Mouse (Mus musculus): ENCODE measurements around the gene Rab31. TPM values are rescaled to one million over a fixed set of nuclear protein-coding genes. Genes with fewer than 3 reads are reported as not detected.

Rab31 gene
- polyA plus RNA-seq, 1 experiment: 17.6 TPM

DNA sequence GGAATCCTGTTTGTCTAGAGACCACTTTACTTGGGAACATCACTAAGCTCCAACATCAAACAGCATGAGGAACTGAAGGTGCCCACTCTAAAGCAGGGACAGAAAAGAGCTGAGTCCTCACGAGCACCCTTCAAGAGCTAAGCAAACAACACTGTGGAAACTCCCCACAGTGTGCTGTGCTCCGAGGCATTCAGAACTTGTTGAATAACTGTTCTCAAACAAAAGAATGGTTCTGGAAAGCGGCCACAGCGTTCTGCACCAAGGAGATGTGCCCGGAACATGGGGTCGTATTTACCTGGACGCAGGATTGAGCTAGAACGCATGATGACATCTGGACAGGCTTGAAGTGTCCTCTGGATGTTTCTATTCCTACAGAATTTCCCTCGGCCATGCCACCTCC, 114.6 kb downstream of the Rab31 start:
- DNase-seq: no peak
- TF ChIP-seq POLR2A (IDR thresholded peaks at IDR 0.05; ENCODE audit: low read depth, low read length) (no peak), CTCF (conservative IDR thresholded peaks at IDR 0.05; ENCODE audit: insufficient read depth, insufficient read length, low read depth, low read length) (no peak)
- 93% methylated on average over 9 of the region's 9 CpGs for WGBS

DNA sequence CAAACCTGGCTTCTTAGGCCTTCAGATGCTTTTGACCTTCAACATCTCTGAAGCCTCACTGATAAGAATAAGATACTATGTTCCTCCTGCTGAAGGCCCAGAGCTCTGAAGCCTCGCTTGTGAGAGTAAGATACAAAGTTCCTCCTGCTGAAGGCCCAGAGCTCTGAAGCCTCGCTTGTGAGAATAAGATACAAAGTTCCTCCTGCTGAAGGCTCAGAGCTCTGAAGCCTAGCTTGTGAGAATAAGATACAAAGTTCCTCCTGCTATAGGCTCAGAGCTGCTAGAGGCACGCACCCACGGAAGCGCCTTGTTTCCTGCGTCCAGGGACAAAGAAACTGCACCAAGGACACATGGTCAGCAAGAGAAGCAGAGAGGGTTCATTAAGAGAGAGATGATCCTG, 115.8 kb downstream of the Rab31 start:
- Histone ChIP-seq H3K27me3 (replicated peaks; ENCODE audit: control insufficient read depth, insufficient read depth, low read length) (no peaks in the 10 kb centered on the region), H3K4me1 (ENCODE audit: control insufficient read depth, insufficient read depth, low read length) (no peaks in the 10 kb centered on the region), H3K4me3 (ENCODE audit: insufficient read depth, low read depth, low read length) (no peak overlapping the region), H3K36me3 (ENCODE audit: control insufficient read depth, insufficient read depth, low read length) (no peaks in the 10 kb centered on the region), H3K27ac (ENCODE audit: insufficient read depth, low read depth, low read length) (no peak overlapping the region)
- TF ChIP-seq POLR2A (IDR thresholded peaks at IDR 0.05; ENCODE audit: low read depth, low read length): no peak
- TF ChIP-seq CTCF (conservative IDR thresholded peaks at IDR 0.05; ENCODE audit: insufficient read depth, insufficient read length, low read depth, low read length): no peak
- no peak for DNase-seq
- 90% methylated on average over 6 of the region's 6 CpGs for WGBS

More for the DNA sequence above, 114.6 kb downstream of the Rab31 start:
- Histone ChIP-seq H3K27ac (ENCODE audit: insufficient read depth, low read depth, low read length) (no peak overlapping the region), H3K36me3 (ENCODE audit: control insufficient read depth, insufficient read depth, low read length) (no peaks in the 10 kb centered on the region), H3K27me3 (replicated peaks; ENCODE audit: control insufficient read depth, insufficient read depth, low read length) (no peaks in the 10 kb centered on the region), H3K4me1 (ENCODE audit: control insufficient read depth, insufficient read depth, low read length) (no peaks in the 10 kb centered on the region), H3K4me3 (ENCODE audit: insufficient read depth, low read depth, low read length) (no peak overlapping the region)

DNA sequence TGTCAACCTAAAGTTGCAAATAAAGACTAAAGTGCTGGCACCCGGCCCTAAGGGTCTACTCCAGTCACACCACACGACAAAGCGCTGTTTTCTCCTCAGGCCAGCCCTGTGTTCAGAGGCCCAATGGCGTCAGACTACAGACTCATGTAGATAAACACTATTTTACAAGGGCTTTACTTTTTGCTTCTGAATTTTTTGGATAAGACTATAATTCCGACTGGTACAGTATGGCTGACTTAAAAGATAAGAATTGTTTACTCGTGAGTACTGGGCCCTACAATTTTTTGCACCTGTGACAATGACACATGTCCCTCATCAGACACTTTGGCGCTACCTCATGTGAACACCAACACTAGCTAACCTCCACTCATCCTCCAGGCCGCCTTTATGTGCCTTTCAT, 116.5 kb downstream of the Rab31 start:
- Histone ChIP-seq H3K4me3 (ENCODE audit: insufficient read depth, low read depth, low read length) (no peak overlapping the region), H3K36me3 (ENCODE audit: control insufficient read depth, insufficient read depth, low read length) (no peaks in the 10 kb centered on the region), H3K27ac (ENCODE audit: insufficient read depth, low read depth, low read length) (no peak overlapping the region), H3K27me3 (replicated peaks; ENCODE audit: control insufficient read depth, insufficient read depth, low read length) (no peaks in the 10 kb centered on the region), H3K4me1 (ENCODE audit: control insufficient read depth, insufficient read depth, low read length) (no peaks in the 10 kb centered on the region)
- TF ChIP-seq CTCF (conservative IDR thresholded peaks at IDR 0.05; ENCODE audit: insufficient read depth, insufficient read length, low read depth, low read length) (no peak), POLR2A (IDR thresholded peaks at IDR 0.05; ENCODE audit: low read depth, low read length) (no peak)
- WGBS: 94% methylated on average over 8 of the region's 8 CpGs
- no peak for DNase-seq

DNA sequence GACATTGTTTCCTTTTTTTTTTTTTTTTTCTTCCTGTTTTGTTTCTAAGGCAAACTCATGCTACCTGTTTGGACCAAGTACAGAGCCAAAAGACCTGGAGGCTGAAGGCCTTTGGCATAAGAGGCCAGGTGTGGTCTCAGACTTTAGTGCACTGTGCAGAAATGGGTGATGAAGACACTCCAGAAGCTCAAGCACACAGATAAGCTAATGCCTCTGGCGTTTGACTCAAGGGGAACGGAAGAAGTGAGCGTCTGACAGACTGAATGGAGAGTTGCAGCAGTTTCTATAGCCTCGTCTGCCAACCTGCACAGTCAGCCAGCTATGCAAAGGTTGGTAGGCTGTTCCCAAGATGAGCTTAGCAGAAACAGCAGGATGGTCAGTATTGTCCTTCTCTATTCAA, 116.9 kb downstream of the Rab31 start:
- TF ChIP-seq CTCF (conservative IDR thresholded peaks at IDR 0.05; ENCODE audit: insufficient read depth, insufficient read length, low read depth, low read length): no peak
- TF ChIP-seq POLR2A (IDR thresholded peaks at IDR 0.05; ENCODE audit: low read depth, low read length): no peak
- WGBS: 97% methylated on average over 4 of the region's 4 CpGs
- H3K27ac ChIP-seq (ENCODE audit: insufficient read depth, low read depth, low read length): no peak overlapping the region
- H3K27me3 ChIP-seq (replicated peaks; ENCODE audit: control insufficient read depth, insufficient read depth, low read length): no peaks in the 10 kb centered on the region
- no peak for DNase-seq
- no peaks in the 10 kb centered on the region for H3K36me3 ChIP-seq (ENCODE audit: control insufficient read depth, insufficient read depth, low read length)
- H3K4me3 ChIP-seq (ENCODE audit: insufficient read depth, low read depth, low read length): no peak overlapping the region
- no peaks in the 10 kb centered on the region for H3K4me1 ChIP-seq (ENCODE audit: control insufficient read depth, insufficient read depth, low read length)

DNA sequence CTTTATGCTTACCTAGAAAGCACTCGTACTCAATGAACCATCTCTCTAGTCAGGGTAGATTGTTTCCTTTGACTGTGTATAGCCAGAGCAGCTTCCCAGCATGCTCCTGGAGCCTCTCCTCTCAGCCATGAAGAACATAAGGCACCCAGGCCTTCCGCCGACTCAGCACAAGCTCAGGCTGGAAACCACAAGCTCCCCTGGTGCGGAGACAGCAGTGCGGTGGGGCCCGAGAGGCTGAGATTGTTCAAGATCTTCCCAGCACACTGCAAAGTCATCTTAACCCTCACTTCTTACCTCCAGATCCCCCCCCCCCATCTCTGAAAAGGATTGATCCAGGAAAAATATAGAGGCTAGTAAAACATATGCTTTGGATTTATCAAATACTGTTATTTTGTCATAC, 122.0 kb downstream of the Rab31 start:
- no peak for DNase-seq
- no peaks in the 10 kb centered on the region for H3K27me3 ChIP-seq (replicated peaks; ENCODE audit: control insufficient read depth, insufficient read depth, low read length)
- no peaks in the 10 kb centered on the region for H3K36me3 ChIP-seq (ENCODE audit: control insufficient read depth, insufficient read depth, low read length)
- H3K27ac ChIP-seq (ENCODE audit: insufficient read depth, low read depth, low read length): no peak overlapping the region
- no peak overlapping the region for H3K4me3 ChIP-seq (ENCODE audit: insufficient read depth, low read depth, low read length)
- 74% methylated on average over 6 of the region's 6 CpGs for WGBS
- no peak for TF ChIP-seq POLR2A (IDR thresholded peaks at IDR 0.05; ENCODE audit: low read depth, low read length)
- TF ChIP-seq CTCF (conservative IDR thresholded peaks at IDR 0.05; ENCODE audit: insufficient read depth, insufficient read length, low read depth, low read length): no peak
- no peaks in the 10 kb centered on the region for H3K4me1 ChIP-seq (ENCODE audit: control insufficient read depth, insufficient read depth, low read length)

DNA sequence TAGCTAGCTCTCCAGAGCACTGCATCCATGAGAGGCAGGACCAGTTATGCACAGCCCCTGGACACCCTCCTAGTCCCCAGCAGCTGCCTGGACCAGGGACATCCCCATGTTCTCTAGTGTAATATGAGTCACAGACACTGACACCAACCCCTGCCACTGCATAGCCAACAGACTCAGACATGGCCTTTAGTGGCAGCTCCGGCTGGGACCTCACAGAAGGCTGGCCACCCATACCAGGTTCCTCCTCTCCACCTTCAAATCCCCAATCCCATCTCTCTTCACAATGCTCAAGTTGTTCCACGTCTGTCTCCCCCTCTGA, 123.4 kb downstream of the Rab31 start:
- DNase-seq: no peak
- Histone ChIP-seq H3K27me3 (replicated peaks; ENCODE audit: control insufficient read depth, insufficient read depth, low read length) (no peaks in the 10 kb centered on the region), H3K4me3 (ENCODE audit: insufficient read depth, low read depth, low read length) (no peak overlapping the region), H3K36me3 (ENCODE audit: control insufficient read depth, insufficient read depth, low read length) (no peaks in the 10 kb centered on the region), H3K27ac (ENCODE audit: insufficient read depth, low read depth, low read length) (no peak overlapping the region), H3K4me1 (ENCODE audit: control insufficient read depth, insufficient read depth, low read length) (no peaks in the 10 kb centered on the region)
- 91% methylated on average over 2 of the region's 2 CpGs for WGBS
- no peak for TF ChIP-seq CTCF (conservative IDR thresholded peaks at IDR 0.05; ENCODE audit: insufficient read depth, insufficient read length, low read depth, low read length)
- no peak for TF ChIP-seq POLR2A (IDR thresholded peaks at IDR 0.05; ENCODE audit: low read depth, low read length)

DNA sequence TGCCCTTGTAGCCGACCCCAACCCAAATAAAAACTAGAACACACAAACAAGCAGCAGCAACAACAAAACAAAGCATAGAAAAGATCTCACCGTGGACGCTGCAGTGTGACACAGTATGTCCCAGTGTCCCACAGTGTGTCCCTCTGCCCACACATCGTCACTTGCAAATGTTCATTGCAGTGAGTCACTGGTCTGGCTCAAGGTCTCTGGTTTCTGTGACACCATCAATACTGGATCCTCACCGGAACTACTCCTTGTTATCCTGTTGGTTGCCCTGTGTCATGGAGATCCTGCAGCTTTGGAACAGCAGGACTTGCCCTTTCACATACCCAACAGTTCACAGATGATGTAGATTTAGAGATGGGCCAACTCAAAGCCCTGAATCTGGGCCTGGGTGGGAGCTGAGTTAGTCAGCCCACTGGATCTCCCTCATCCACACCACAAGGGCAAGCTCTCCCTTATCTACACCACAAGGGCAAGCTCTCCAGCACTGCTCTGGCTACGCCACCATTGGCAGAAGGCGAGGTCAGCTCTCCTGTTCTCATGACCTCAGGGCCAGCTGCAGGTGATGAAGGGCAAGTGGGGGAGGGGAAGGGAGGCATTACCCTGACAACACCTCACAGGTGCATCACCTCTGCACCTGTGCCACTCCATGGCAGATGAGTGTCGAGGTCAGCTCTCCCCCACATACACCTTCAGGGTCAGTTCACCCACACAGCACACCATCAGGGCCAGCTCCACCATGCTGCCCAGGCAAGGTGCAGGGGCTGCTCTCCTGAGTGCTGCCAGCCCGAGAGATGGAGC, 124.0 kb downstream of the Rab31 start:
- no peak for DNase-seq

More for the DNA sequence above, 124.0 kb downstream of the Rab31 start:
- Histone ChIP-seq H3K4me1 (ENCODE audit: control insufficient read depth, insufficient read depth, low read length) (no peaks in the 10 kb centered on the region), H3K4me3 (ENCODE audit: insufficient read depth, low read depth, low read length) (no peak overlapping the region), H3K27ac (ENCODE audit: insufficient read depth, low read depth, low read length) (no peak overlapping the region), H3K27me3 (replicated peaks; ENCODE audit: control insufficient read depth, insufficient read depth, low read length) (no peaks in the 10 kb centered on the region), H3K36me3 (ENCODE audit: control insufficient read depth, insufficient read depth, low read length) (no peaks in the 10 kb centered on the region)
- 86% methylated on average over 9 of the region's 9 CpGs for WGBS
- no peak for TF ChIP-seq CTCF (conservative IDR thresholded peaks at IDR 0.05; ENCODE audit: insufficient read depth, insufficient read length, low read depth, low read length)
- TF ChIP-seq POLR2A (IDR thresholded peaks at IDR 0.05; ENCODE audit: low read depth, low read length): no peak
